Mouse (Mus musculus) limb, embryonic 11.5 days (tissue): ENCODE measurements around the gene Tmcc1. TPM values are rescaled to one million over a fixed set of nuclear protein-coding genes. Genes with fewer than 3 reads are reported as not detected.

ENCODE experiments used
- ATAC-seq: fragments of 200-750 bp; cut with Nextera tagmentation; 2 replicates; pipeline ENCODE4 v1.8.0; 2017; ENCODE audit warnings: low read depth; ENCODE audit not compliant: insufficient number of reproducible peaks, low FRiP score, low TSS enrichment
- DNase-seq: peaks from one replicate; pipeline ENCODE4 v3.0.0-alpha.2; 2015; ENCODE audit warnings: low spot score
- H3K27ac ChIP-seq: fragments of 300-500 bp; sonication (generic); replicated peaks from 2 replicates; pipeline ENCODE4 v1.5.1; 2014; ENCODE audit warnings: low read depth, mild to moderate bottlenecking, low read length
- H3K27me3 ChIP-seq: fragments of 300-500 bp; sonication (generic); 2 replicates; pipeline ENCODE4 v1.6.1; 2014; ENCODE audit warnings: mild to moderate bottlenecking, low read length, mixed read lengths; ENCODE audit not compliant: control insufficient read depth, insufficient read depth
- H3K36me3 ChIP-seq: fragments of 300-500 bp; sonication (generic); 2 replicates; pipeline ENCODE4 v1.6.1; 2014; ENCODE audit warnings: mild to moderate bottlenecking, low read length, moderate library complexity, mixed read lengths; ENCODE audit not compliant: control insufficient read depth, insufficient read depth
- H3K4me1 ChIP-seq: fragments of 300-500 bp; sonication (generic); 2 replicates; pipeline ENCODE4 v1.6.1; 2014; ENCODE audit warnings: low read length, mixed read lengths; ENCODE audit not compliant: control insufficient read depth, insufficient read depth
- H3K4me2 ChIP-seq: fragments of 300-500 bp; sonication (generic); 2 replicates; pipeline ENCODE4 v1.6.1; 2014; ENCODE audit warnings: low read depth, mild to moderate bottlenecking, moderate library complexity; ENCODE audit not compliant: severe bottlenecking
- H3K4me3 ChIP-seq: fragments of 300-500 bp; sonication (generic); 2 replicates; pipeline ENCODE4 v1.5.1; 2014; ENCODE audit warnings: low read depth, low read length
- H3K9ac ChIP-seq: fragments of 300-500 bp; sonication (generic); 2 replicates; pipeline ENCODE4 v1.6.1; 2014; ENCODE audit warnings: mild to moderate bottlenecking, low read length
- H3K9me3 ChIP-seq: fragments of 300-500 bp; sonication (generic); 2 replicates; pipeline ENCODE4 v1.6.1; 2016; ENCODE audit warnings: low read length; ENCODE audit not compliant: control insufficient read depth
- WGBS: fragments of 180-500 bp; shearing (Covaris S2); extraction: QIAGEN DNeasy Blood & Tissue Kit; methylation state at CpG from one replicate; pipeline ENCODE4 v1.1.7; 2014; 5-methylcytosine and 5-hydroxymethylcytosine counted together
- polyA plus RNA-seq: library from polyadenylated mRNA; unstranded; fragments of >200 nt; fragmentation: Nextera tagmentation; extraction: Ambion mirVana; gene quantifications from 2 replicates; pipeline ENCODE4 v1.2.1, GENCODE M21; 2014

Gene Tmcc1
- polyA plus RNA-seq, 1 experiment from 2014 or later: 13.4 TPM

GRCm38 (mm10) chr6:115984580-115984979 lies 208.7 kb downstream of the Tmcc1 start:
- H3K9ac ChIP-seq: no peak overlapping the region
- H3K27ac ChIP-seq: no peak overlapping the region
- DNase-seq (no peak), ATAC-seq (no peak)
- no peak overlapping the region for H3K4me3 ChIP-seq
- no peaks in the 10 kb centered on the region for H3K27me3 ChIP-seq
- peaks cover 28% of the 10 kb centered on the region for H3K4me1 ChIP-seq
- H3K4me2 ChIP-seq: no peak overlapping the region
- no peaks in the 10 kb centered on the region for H3K9me3 ChIP-seq
- 83% methylated on average over 7 of the region's 7 CpGs for WGBS
- H3K36me3 ChIP-seq: no peaks in the 10 kb centered on the region

- ATAC-seq (no peak), DNase-seq (no peak)
- Histone ChIP-seq H3K9me3 (no peaks in the 10 kb centered on the region), H3K4me1 (peaks cover 28% of the 10 kb centered on the region), H3K9ac (no peak overlapping the region), H3K4me2 (no peak overlapping the region), H3K27me3 (no peaks in the 10 kb centered on the region), H3K27ac (peak overlapping the region; percentile 0; the same call in 1 of the 2 replicates), H3K4me3 (no peak overlapping the region), H3K36me3 (no peaks in the 10 kb centered on the region)
- 44% methylated on average over 12 of the region's 12 CpGs for WGBS
These were observed 209.8 kb downstream of the Tmcc1 start for GRCm38 (mm10) chr6:115983306-115984038.

- ATAC-seq (no peak), DNase-seq (no peak)
- Histone ChIP-seq H3K4me1 (peaks cover 28% of the 10 kb centered on the region), H3K36me3 (no peaks in the 10 kb centered on the region), H3K27me3 (no peaks in the 10 kb centered on the region), H3K27ac (no peak overlapping the region), H3K4me2 (no peak overlapping the region), H3K9ac (no peak overlapping the region), H3K9me3 (no peaks in the 10 kb centered on the region), H3K4me3 (no peak overlapping the region)
- WGBS: 67% methylated on average over 7 of the region's 7 CpGs
These were observed 210.4 kb downstream of the Tmcc1 start for GRCm38 (mm10) chr6:115982889-115983288.

- no peak overlapping the region for H3K27ac ChIP-seq
- H3K27me3 ChIP-seq: no peaks in the 10 kb centered on the region
- no peak for DNase-seq
- H3K4me1 ChIP-seq: no peaks in the 10 kb centered on the region; the same call in 1 of the 2 replicates
- H3K4me2 ChIP-seq: no peak overlapping the region
- no peaks in the 10 kb centered on the region for H3K9me3 ChIP-seq
- H3K9ac ChIP-seq: no peak overlapping the region
- no peak overlapping the region for H3K4me3 ChIP-seq
- no peaks in the 10 kb centered on the region for H3K36me3 ChIP-seq
- 60% methylated on average over 8 of the region's 8 CpGs for WGBS
- ATAC-seq: no peak
These were observed 214.7 kb downstream of the Tmcc1 start for GRCm38 (mm10) chr6:115978596-115978995.

GRCm38 (mm10) chr6:115977810-115978209 lies 215.5 kb downstream of the Tmcc1 start:
- Histone ChIP-seq H3K4me3 (no peak overlapping the region), H3K27me3 (no peaks in the 10 kb centered on the region), H3K4me2 (no peak overlapping the region), H3K27ac (no peak overlapping the region), H3K9me3 (no peaks in the 10 kb centered on the region), H3K9ac (no peak overlapping the region), H3K4me1 (no peaks in the 10 kb centered on the region), H3K36me3 (no peaks in the 10 kb centered on the region)
- 90% methylated on average over 15 of the region's 15 CpGs for WGBS
- no peak for DNase-seq
- no peak for ATAC-seq

- Histone ChIP-seq H3K27ac (no peak overlapping the region), H3K4me1 (peaks cover 15% of the 10 kb centered on the region)
These were observed 217.7 kb downstream of the Tmcc1 start for GRCm38 (mm10) chr6:115975606-115976005.

GRCm38 (mm10) chr6:115973881-115974662 lies 219.2 kb downstream of the Tmcc1 start:
- H3K9me3 ChIP-seq: no peaks in the 10 kb centered on the region
- 77% methylated on average over 16 of the region's 16 CpGs for WGBS
- no peaks in the 10 kb centered on the region for H3K36me3 ChIP-seq
- no peaks in the 10 kb centered on the region for H3K27me3 ChIP-seq
- no peak for DNase-seq
- no peak overlapping the region for H3K9ac ChIP-seq
- no peak for ATAC-seq
- no peak overlapping the region for H3K4me3 ChIP-seq
- peaks cover 21% of the 10 kb centered on the region for H3K4me1 ChIP-seq
- no peak overlapping the region for H3K27ac ChIP-seq
- no peak overlapping the region for H3K4me2 ChIP-seq

More at GRCm38 (mm10) chr6:115975606-115976005, 217.7 kb downstream of the Tmcc1 start:
- H3K9ac ChIP-seq: no peak overlapping the region
- H3K4me3 ChIP-seq: no peak overlapping the region
- H3K9me3 ChIP-seq: no peaks in the 10 kb centered on the region
- ATAC-seq: no peak
- no peaks in the 10 kb centered on the region for H3K36me3 ChIP-seq
- no peak for DNase-seq
- H3K27me3 ChIP-seq: no peaks in the 10 kb centered on the region
- no peak overlapping the region for H3K4me2 ChIP-seq
- WGBS: 90% methylated on average over 8 of the region's 8 CpGs

- no peaks in the 10 kb centered on the region for H3K27me3 ChIP-seq
- ATAC-seq (no peak), DNase-seq (no peak)
- no peak overlapping the region for H3K9ac ChIP-seq
- no peak overlapping the region for H3K4me2 ChIP-seq
- H3K4me1 ChIP-seq: peaks cover 28% of the 10 kb centered on the region
- no peaks in the 10 kb centered on the region for H3K9me3 ChIP-seq
- 82% methylated on average over 15 of the region's 15 CpGs for WGBS
- no peak overlapping the region for H3K27ac ChIP-seq
- no peak overlapping the region for H3K4me3 ChIP-seq
- no peaks in the 10 kb centered on the region for H3K36me3 ChIP-seq
These were observed 220.0 kb downstream of the Tmcc1 start for GRCm38 (mm10) chr6:115973139-115973875.
